Mouse (Mus musculus): ENCODE data around the gene Cpt1c. TPM values are rescaled to one million over a fixed set of nuclear protein-coding genes. Genes with fewer than 3 reads are reported as not detected.
A peak's percentile ranks its signal among the peaks of the same experiment; 100 is the strongest.
"Not testable (repeated sequence)": the region's sequence is repeated elsewhere in the genome, so short reads cannot be mapped to it uniquely, and the experiment has no call there.

Gene Cpt1c
- polyA plus RNA-seq (2015; fragmentation: Nextera tagmentation; extraction: Ambion mirVana), result 7.6 and 8.9 TPM in 2 replicates

DNA sequence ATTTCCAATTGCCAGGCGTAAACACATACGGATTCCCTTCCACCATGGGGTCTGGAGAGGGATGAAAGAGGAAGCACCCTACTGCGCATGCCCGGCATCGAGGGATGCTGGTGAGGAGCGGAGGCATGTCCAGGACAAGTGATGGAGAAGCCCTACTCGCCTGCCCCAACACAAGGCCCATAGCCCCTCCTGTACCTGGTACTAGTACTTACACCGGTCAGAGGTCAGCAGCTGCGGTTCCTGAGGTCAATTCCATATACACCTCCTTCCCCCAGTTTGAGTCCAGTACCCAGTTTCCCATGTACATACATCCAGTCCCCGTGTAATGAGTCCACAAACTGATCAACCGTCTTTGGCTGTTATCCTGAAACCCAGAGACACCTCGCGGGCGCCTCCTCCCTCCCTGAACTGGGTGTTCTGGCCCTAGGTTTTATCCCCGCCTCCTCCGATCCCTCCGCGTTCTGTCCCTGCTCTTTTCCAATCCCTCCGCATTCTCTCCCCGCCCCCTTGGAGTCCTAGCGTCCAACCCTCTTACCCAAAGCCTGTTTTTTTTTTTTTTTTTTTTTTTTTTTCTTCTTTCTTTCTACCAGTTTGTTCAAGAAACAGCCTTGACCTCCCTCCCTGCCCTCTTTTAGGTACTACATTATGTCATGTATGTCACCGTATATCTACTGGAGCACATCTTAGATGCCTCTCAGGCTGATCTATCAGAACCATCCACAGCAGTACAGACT, at the start of gene Cpt1c:
Gene Cpt1c, minus strand, starts transcription at position 469 of the 734 bp plus-strand sequence.
- Histone ChIP-seq H3K27me3 (ENCODE audit: control insufficient read depth, insufficient read depth, low read length) (no peaks in the 10 kb centered on the region), H3K36me3 (ENCODE audit: control insufficient read depth, insufficient read depth) (peaks cover 32% of the 10 kb centered on the region), H3K9me3 (replicated peaks; ENCODE audit: control insufficient read depth, low read length) (no peaks in the 10 kb centered on the region), H3K27ac (ENCODE audit: low read length) (peak within 1 kb of the TSS; percentile 62), H3K4me1 (ENCODE audit: control insufficient read depth, insufficient read depth, low read length) (peaks cover 12% of the 10 kb centered on the region), H3K4me3 (ENCODE audit: low read length) (peak within 1 kb of the TSS; percentile 40), H3K4me2 (ENCODE audit: low read depth, low read length) (peak within 1 kb of the TSS; percentile 50), H3K9ac (ENCODE audit: low read length) (peak within 1 kb of the TSS; percentile 37)
- no peak; the same call in 1 of the 2 replicates for ATAC-seq (replicated peaks; ENCODE audit: extremely low read depth, insufficient read depth, low FRiP score)
- WGBS, result 3% methylated on average over 22 of the region's 22 CpGs

DNA sequence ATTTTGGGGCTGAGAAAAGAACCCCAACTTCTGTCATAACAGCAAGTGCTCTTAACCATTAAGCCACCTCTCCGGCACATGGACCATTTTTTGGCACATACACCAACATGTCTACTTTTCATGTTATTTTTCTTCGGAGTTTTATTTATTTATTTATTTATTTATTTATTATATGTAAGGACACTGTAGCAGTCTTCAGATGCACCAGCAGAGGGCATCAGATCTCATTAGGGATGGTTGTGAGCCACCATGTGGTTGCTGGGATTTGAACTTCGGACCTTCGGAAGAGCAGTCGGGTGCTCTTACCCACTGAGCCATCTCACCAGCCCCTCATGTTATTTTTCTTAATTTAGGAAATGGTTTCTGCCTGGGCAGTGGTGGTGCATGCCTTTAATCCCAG, 49.1 kb upstream of the Cpt1c start:
- H3K4me3 ChIP-seq (ENCODE audit: low read length); H3K4me1 ChIP-seq (ENCODE audit: control insufficient read depth, insufficient read depth, low read length); H3K9me3 ChIP-seq (replicated peaks; ENCODE audit: control insufficient read depth, low read length); H3K27ac ChIP-seq (ENCODE audit: low read length); H3K9ac ChIP-seq (ENCODE audit: low read length); H3K4me2 ChIP-seq (ENCODE audit: low read depth, low read length); H3K27me3 ChIP-seq (ENCODE audit: control insufficient read depth, insufficient read depth, low read length); ATAC-seq (replicated peaks; ENCODE audit: extremely low read depth, insufficient read depth, low FRiP score): not testable (repeated sequence)
- peaks cover 22% of the 10 kb centered on the region for H3K36me3 ChIP-seq (ENCODE audit: control insufficient read depth, insufficient read depth)
- 68% methylated on average over 5 of the region's 5 CpGs for WGBS

- Histone ChIP-seq H3K27me3 (ENCODE audit: control insufficient read depth, insufficient read depth, low read length) (no peaks in the 10 kb centered on the region), H3K4me2 (ENCODE audit: low read depth, low read length) (no peak overlapping the region), H3K9me3 (replicated peaks; ENCODE audit: control insufficient read depth, low read length) (no peaks in the 10 kb centered on the region), H3K4me1 (ENCODE audit: control insufficient read depth, insufficient read depth, low read length) (peaks cover 11% of the 10 kb centered on the region), H3K9ac (ENCODE audit: low read length) (no peak overlapping the region), H3K36me3 (ENCODE audit: control insufficient read depth, insufficient read depth) (peaks cover 4% of the 10 kb centered on the region), H3K4me3 (ENCODE audit: low read length) (no peak overlapping the region), H3K27ac (ENCODE audit: low read length) (no peak overlapping the region)
- WGBS, result 63% methylated on average over 9 of the region's 9 CpGs
- ATAC-seq (replicated peaks; ENCODE audit: extremely low read depth, insufficient read depth, low FRiP score), result no peak
Measured at GRCm38 (mm10) chr7:45020225-45020624, 45.6 kb upstream of the Cpt1c start.

DNA sequence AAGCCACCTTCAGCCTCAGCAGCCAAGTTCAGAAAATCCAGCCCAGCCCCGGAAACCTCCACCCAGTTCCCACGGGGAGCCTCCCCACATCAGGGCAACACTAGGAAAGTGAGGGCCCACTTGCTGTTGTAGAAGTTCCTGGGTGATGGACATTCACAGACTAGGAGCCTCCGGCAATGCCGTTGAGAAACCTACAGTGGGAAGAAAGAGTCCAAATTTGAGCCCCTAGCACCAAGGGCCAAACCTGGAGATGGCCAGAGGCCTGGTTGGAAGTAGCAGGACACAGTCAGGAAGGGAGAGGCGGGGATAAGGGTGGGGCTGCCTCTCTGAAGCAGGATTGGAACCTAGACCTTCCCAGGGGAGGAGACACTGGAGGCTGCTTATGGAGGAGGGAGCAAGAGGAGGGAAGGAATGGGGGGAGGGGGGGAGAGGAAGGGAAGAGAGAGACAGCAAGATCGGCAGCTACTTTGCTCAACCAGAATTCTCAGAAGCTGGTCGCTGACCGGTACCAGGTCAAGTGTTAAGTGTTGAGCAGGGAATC, 44.5 kb upstream of the Cpt1c start:
- H3K9me3 ChIP-seq (replicated peaks; ENCODE audit: control insufficient read depth, low read length), result no peaks in the 10 kb centered on the region
- peaks cover 4% of the 10 kb centered on the region for H3K36me3 ChIP-seq (ENCODE audit: control insufficient read depth, insufficient read depth)
- H3K4me1 ChIP-seq (ENCODE audit: control insufficient read depth, insufficient read depth, low read length), result peaks cover 19% of the 10 kb centered on the region
- no peak for ATAC-seq (replicated peaks; ENCODE audit: extremely low read depth, insufficient read depth, low FRiP score)
- 28% methylated on average over 8 of the region's 8 CpGs for WGBS
- H3K27me3 ChIP-seq (ENCODE audit: control insufficient read depth, insufficient read depth, low read length), result no peaks in the 10 kb centered on the region
- H3K9ac ChIP-seq (ENCODE audit: low read length), result peak overlapping the region; percentile 84
- H3K27ac ChIP-seq (ENCODE audit: low read length), result peak overlapping the region; percentile 99
- H3K4me2 ChIP-seq (ENCODE audit: low read depth, low read length), result peak overlapping the region; percentile 71
- H3K4me3 ChIP-seq (ENCODE audit: low read length), result peak overlapping the region; percentile 72

GRCm38 (mm10) chr7:45017242-45018061, 42.8 kb upstream of the Cpt1c start, which contains the start of gene Rras:
Gene Rras, plus strand, starts transcription at chr7:45017961.
- Histone ChIP-seq H3K4me2 (ENCODE audit: low read depth, low read length) (peak within 1 kb of the TSS; percentile 75), H3K4me3 (ENCODE audit: low read length) (peak within 1 kb of the TSS; percentile 72), H3K36me3 (ENCODE audit: control insufficient read depth, insufficient read depth) (peaks cover 8% of the 10 kb centered on the region), H3K27ac (ENCODE audit: low read length) (peak within 1 kb of the TSS; percentile 99), H3K9me3 (replicated peaks; ENCODE audit: control insufficient read depth, low read length) (no peaks in the 10 kb centered on the region), H3K4me1 (ENCODE audit: control insufficient read depth, insufficient read depth, low read length) (peaks cover 19% of the 10 kb centered on the region), H3K9ac (ENCODE audit: low read length) (peak within 1 kb of the TSS; percentile 84), H3K27me3 (ENCODE audit: control insufficient read depth, insufficient read depth, low read length) (no peaks in the 10 kb centered on the region)
- peak; percentile 88 for ATAC-seq (replicated peaks; ENCODE audit: extremely low read depth, insufficient read depth, low FRiP score)
- WGBS, result under 1% methylated on average over 36 of the region's 36 CpGs

DNA sequence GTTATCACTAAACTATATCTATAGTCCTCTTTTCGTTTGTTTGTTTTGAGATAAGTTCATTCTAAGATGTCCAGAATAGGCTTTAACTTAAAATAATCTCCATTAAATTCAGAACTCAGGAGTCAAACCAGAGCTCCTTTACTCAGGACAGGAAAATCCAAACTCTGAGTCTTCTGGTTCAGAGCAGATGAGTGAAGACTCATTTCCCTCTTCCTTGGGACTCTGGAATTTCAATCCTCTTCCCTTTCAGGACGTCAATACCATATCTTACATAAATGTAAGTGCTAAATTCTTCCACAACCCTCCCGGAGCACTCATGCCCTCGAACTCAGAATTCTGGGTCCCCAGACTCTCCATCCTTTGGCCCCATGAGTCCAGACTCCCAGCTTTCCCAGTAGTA, 42.1 kb upstream of the Cpt1c start:
- no peaks in the 10 kb centered on the region for H3K9me3 ChIP-seq (replicated peaks; ENCODE audit: control insufficient read depth, low read length)
- H3K4me2 ChIP-seq (ENCODE audit: low read depth, low read length), result peak overlapping the region; percentile 75
- H3K27me3 ChIP-seq (ENCODE audit: control insufficient read depth, insufficient read depth, low read length), result no peaks in the 10 kb centered on the region
- H3K4me3 ChIP-seq (ENCODE audit: low read length), result peak overlapping the region; percentile 72
- under 1% methylated on average over 4 of the region's 4 CpGs for WGBS
- peak overlapping the region; percentile 75 for H3K9ac ChIP-seq (ENCODE audit: low read length)
- H3K27ac ChIP-seq (ENCODE audit: low read length), result peak overlapping the region; percentile 99
- peaks cover 15% of the 10 kb centered on the region for H3K36me3 ChIP-seq (ENCODE audit: control insufficient read depth, insufficient read depth)
- peaks cover 19% of the 10 kb centered on the region for H3K4me1 ChIP-seq (ENCODE audit: control insufficient read depth, insufficient read depth, low read length)
- ATAC-seq (replicated peaks; ENCODE audit: extremely low read depth, insufficient read depth, low FRiP score), result no peak

GRCm38 (mm10) chr7:45015957-45016612, 41.4 kb upstream of the Cpt1c start, which contains the start of gene Scaf1:
Gene Scaf1, minus strand, starts transcription at chr7:45016363.
- peak within 1 kb of the TSS; percentile 89 for H3K4me3 ChIP-seq (ENCODE audit: low read length)
- peak; percentile 81 for ATAC-seq (replicated peaks; ENCODE audit: extremely low read depth, insufficient read depth, low FRiP score)
- H3K9me3 ChIP-seq (replicated peaks; ENCODE audit: control insufficient read depth, low read length), result no peaks in the 10 kb centered on the region
- H3K36me3 ChIP-seq (ENCODE audit: control insufficient read depth, insufficient read depth), result peaks cover 17% of the 10 kb centered on the region
- under 1% methylated on average over 69 of the region's 69 CpGs for WGBS
- peak within 1 kb of the TSS; percentile 77 for H3K4me2 ChIP-seq (ENCODE audit: low read depth, low read length)
- peaks cover 19% of the 10 kb centered on the region for H3K4me1 ChIP-seq (ENCODE audit: control insufficient read depth, insufficient read depth, low read length)
- H3K27ac ChIP-seq (ENCODE audit: low read length), result peak within 1 kb of the TSS; percentile 99
- H3K9ac ChIP-seq (ENCODE audit: low read length), result peak within 1 kb of the TSS; percentile 97
- no peaks in the 10 kb centered on the region for H3K27me3 ChIP-seq (ENCODE audit: control insufficient read depth, insufficient read depth, low read length)

- WGBS, result under 1% methylated on average over 20 of the region's 20 CpGs
- H3K9me3 ChIP-seq (replicated peaks; ENCODE audit: control insufficient read depth, low read length), result no peaks in the 10 kb centered on the region
- no peak for ATAC-seq (replicated peaks; ENCODE audit: extremely low read depth, insufficient read depth, low FRiP score)
- peak overlapping the region; percentile 89 for H3K4me3 ChIP-seq (ENCODE audit: low read length)
- peak overlapping the region; percentile 97 for H3K9ac ChIP-seq (ENCODE audit: low read length)
- peaks cover 19% of the 10 kb centered on the region for H3K4me1 ChIP-seq (ENCODE audit: control insufficient read depth, insufficient read depth, low read length)
- H3K27ac ChIP-seq (ENCODE audit: low read length), result peak overlapping the region; percentile 87
- no peaks in the 10 kb centered on the region for H3K27me3 ChIP-seq (ENCODE audit: control insufficient read depth, insufficient read depth, low read length)
- peaks cover 22% of the 10 kb centered on the region for H3K36me3 ChIP-seq (ENCODE audit: control insufficient read depth, insufficient read depth)
- peak overlapping the region; percentile 77 for H3K4me2 ChIP-seq (ENCODE audit: low read depth, low read length)
Measured at GRCm38 (mm10) chr7:45015344-45015956, 40.8 kb upstream of the Cpt1c start.
